Mouse (Mus musculus): ENCODE data around the gene Gm15127.
"Not testable (repeated sequence)": the region's sequence is repeated elsewhere in the genome, so short reads cannot be mapped to it uniquely, and the experiment has no call there.

Gm15127 gene

GRCm38 (mm10) chrX:148663298-148663697 lies at the start of gene Gm15127:
Gene Gm15127 (plus strand): TSS chrX:148663598.
- not testable (repeated sequence) for DNase-seq (ENCODE audit: low spot score in 2 of 2)

DNA sequence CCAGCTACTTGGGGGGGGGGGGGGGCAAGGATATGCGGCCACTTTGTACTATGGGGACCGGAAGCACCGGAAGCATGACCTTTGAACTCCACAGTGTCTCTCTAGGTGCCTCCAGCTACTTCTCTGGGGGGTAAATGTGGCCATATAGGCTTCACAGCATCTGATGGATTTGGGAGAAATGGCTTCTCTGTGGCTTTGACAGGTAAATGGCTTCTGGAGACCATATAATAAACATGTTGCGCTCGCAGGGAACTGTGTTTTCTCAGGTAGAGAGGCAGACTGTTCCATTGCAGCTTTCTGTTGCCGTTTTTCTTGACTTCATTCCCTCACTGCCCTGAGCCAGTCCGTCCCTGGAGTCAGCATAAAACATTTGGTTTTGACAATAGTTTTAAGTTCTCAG lies 48.3 kb upstream of the Gm15127 start, which contains the start of gene Gm8334:
TSS of gene Gm8334 (minus strand) at position 101 of the 400 bp plus-strand sequence.
- DNase-seq (ENCODE audit: low spot score in 2 of 2), result not testable (repeated sequence)

DNA sequence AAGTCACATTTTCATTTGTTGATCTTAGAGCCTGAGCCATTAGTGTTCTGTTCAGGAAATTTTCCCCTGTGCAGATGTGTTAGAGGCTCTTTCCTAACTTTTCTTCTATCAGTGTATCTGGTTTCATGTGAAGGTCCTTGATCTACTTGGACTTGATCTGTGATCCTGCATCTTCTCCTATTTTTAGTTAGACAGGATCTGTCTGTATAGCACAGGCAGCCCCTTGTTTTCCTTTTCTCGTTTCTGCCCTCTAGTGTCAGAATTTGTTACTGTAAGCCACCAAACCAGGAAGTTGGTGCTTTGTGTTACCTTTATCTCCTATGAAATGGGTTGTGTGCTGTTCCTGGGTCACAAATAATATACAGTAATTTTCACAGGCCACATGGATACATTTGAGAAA lies 12.9 kb downstream of the Gm15127 start:
- not testable (repeated sequence) for DNase-seq (ENCODE audit: low spot score in 2 of 2)
